Mouse (Mus musculus) small intestine, adult 2 months (tissue): Measurements from ENCODE around the gene Otulin. TPM values are rescaled to one million over a fixed set of nuclear protein-coding genes. Genes with fewer than 3 reads are reported as not detected.

ENCODE experiments used
- H3K27ac ChIP-seq: fragments of 200-500 bp; 2 replicates; pipeline ENCODE4 v1.5.1; 2012; ENCODE audit warnings: low read depth, low read length, control low read depth, inconsistent platforms; ENCODE audit not compliant: insufficient read depth
- H3K27me3 ChIP-seq: fragments of 200-500 bp; 2 replicates; pipeline ENCODE4 v1.6.1; 2012; ENCODE audit warnings: mild to moderate bottlenecking, moderate library complexity, low read length, inconsistent platforms; ENCODE audit not compliant: control insufficient read depth, insufficient read depth
- H3K36me3 ChIP-seq: fragments of 200-500 bp; 2 replicates; pipeline ENCODE4 v1.6.1; 2012; ENCODE audit warnings: mild to moderate bottlenecking, low read length, control low read depth, inconsistent platforms; ENCODE audit not compliant: control insufficient read depth, insufficient read depth
- H3K4me1 ChIP-seq: fragments of 200-500 bp; 2 replicates; pipeline ENCODE4 v1.6.1; 2012; ENCODE audit warnings: low read length, inconsistent platforms, mixed read lengths; ENCODE audit not compliant: control insufficient read depth, insufficient read depth, insufficient read length
- H3K4me3 ChIP-seq: fragments of 200-500 bp; 2 replicates; pipeline ENCODE4 v1.5.1; 2012; ENCODE audit warnings: low read depth, mild to moderate bottlenecking, control low read depth, inconsistent platforms, low read length, moderate library complexity
- CTCF ChIP-seq: fragments of 200-500 bp; IDR thresholded peaks from 2 replicates; pipeline ENCODE4 v1.5.1; 2012; ENCODE audit warnings: low read depth, mild to moderate bottlenecking, control low read depth, inconsistent platforms, low read length, moderate library complexity, mixed read lengths; ENCODE audit not compliant: insufficient replicate concordance, insufficient read length; ENCODE audit errors: extremely low read depth
- POLR2A ChIP-seq: fragments of 200-500 bp; IDR thresholded peaks from 2 replicates; pipeline ENCODE4 v1.6.1; 2012; ENCODE audit warnings: low read depth, mild to moderate bottlenecking, control low read depth, inconsistent platforms, low read length, moderate library complexity
- WGBS: fragments of 180-500 bp; shearing (Covaris S2); methylation state at CpG from one replicate; pipeline ENCODE4 v1.1.7; 2018; 5-methylcytosine and 5-hydroxymethylcytosine counted together
- polyA plus RNA-seq: library from polyadenylated mRNA; depleted of rRNA; stranded (reverse); fragments of >200 nt; gene quantifications from 2 replicates; pipeline ENCODE4 v1.2.3, GENCODE M21; 2012

Otulin gene
- polyA plus RNA-seq, 1 experiment, result 31.8 TPM

DNA sequence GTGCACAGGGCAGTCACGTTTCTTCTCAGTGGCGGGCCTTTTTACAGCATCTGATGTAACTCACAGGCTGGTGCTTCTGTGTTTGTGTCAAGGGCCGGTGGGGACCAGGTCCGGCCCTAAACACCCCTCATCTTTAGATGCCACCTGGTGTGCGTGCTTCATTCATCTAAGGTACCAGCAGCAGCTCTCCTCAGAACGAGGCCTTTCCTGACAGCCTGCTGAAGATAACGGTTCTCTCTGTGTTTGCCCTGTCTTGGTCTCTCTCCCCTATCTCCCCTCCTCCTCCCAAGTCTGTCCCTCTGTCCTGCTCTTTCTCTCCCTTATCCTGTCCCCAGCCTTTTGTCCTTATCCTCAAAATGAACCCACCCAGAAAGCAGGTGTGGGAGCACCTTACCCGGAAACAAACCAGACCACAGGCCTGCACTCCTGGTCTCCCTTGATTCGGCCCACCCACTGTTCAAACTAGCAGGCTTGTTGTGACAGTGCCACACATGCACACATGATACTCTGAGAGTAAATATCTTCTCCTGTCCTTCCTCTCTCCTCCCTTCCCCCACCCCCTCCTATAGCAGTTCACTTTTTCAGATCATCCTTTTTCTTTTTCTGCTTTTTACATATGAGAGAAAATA lies 36.5 kb upstream of the Otulin start:
- Histone ChIP-seq H3K4me3 (no peak overlapping the region), H3K4me1 (peaks cover 5% of the 10 kb centered on the region; the same call in 1 of the 2 replicates), H3K27ac (no peak overlapping the region), H3K27me3 (no peaks in the 10 kb centered on the region), H3K36me3 (no peaks in the 10 kb centered on the region)
- 72% methylated on average over 9 of the region's 9 CpGs for WGBS
- no peak for TF ChIP-seq CTCF
- no peak for TF ChIP-seq POLR2A

GRCm38 (mm10) chr15:27665392-27665911 lies 35.0 kb upstream of the Otulin start:
- Histone ChIP-seq H3K4me3 (peak overlapping the region; percentile 2; the same call in 1 of the 2 replicates), H3K36me3 (no peaks in the 10 kb centered on the region), H3K27me3 (no peaks in the 10 kb centered on the region), H3K27ac (no peak overlapping the region), H3K4me1 (peaks cover 5% of the 10 kb centered on the region; the same call in 1 of the 2 replicates)
- TF ChIP-seq POLR2A (no peak), CTCF (no peak)
- 17% methylated on average over 21 of the region's 21 CpGs for WGBS

DNA sequence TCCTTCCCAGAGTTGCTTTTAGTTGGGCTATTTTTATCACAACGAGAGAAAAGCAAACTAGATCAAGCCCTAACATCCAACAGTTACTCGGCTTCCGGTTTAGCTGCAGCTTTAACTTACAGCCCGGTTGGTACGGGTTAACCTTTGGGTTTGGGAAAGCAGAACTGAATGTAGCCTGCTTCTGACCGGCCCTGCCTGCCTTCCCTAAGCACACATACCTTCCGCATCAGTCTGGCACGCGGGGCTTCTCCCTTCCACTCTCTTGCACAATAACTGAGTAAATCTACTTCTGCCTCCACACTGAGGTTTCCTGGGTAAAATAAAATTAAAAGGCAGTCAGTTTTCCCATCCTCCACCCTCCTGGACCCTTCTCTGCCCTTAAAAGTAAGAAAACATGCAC lies 33.6 kb upstream of the Otulin start:
- 86% methylated on average over 9 of the region's 9 CpGs for WGBS

GRCm38 (mm10) chr15:27662699-27663098 lies 32.2 kb upstream of the Otulin start:
- 17% methylated on average over 1 of the region's 1 CpGs for WGBS

More for the DNA sequence above, 33.6 kb upstream of the Otulin start:
- no peaks in the 10 kb centered on the region for H3K27me3 ChIP-seq
- no peak for TF ChIP-seq POLR2A
- no peak for TF ChIP-seq CTCF
- no peak overlapping the region for H3K4me3 ChIP-seq
- H3K36me3 ChIP-seq, result no peaks in the 10 kb centered on the region
- H3K27ac ChIP-seq, result no peak overlapping the region
- H3K4me1 ChIP-seq, result peaks cover 5% of the 10 kb centered on the region; the same call in 1 of the 2 replicates

DNA sequence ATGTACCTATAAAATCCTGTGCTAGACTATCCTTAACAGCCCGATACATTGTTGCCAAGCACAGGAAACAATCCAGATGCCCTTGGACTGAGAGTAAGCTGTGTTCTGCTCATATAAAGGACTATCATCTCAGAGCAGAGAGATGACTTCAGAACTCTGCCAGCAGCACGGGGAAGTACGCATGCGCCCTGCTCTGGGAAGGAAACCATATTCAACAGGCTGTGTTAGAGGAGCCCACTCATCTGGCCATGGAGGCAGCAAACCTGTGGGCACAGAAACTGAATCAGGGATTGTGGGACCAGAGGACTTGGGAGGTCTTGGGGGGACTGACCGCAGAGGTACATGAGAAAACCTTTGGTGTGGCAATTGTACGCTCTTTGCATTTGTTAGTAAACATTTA lies 31.2 kb upstream of the Otulin start:
- Histone ChIP-seq H3K36me3 (no peaks in the 10 kb centered on the region), H3K4me1 (peaks cover 5% of the 10 kb centered on the region; the same call in 1 of the 2 replicates), H3K27me3 (no peaks in the 10 kb centered on the region), H3K4me3 (no peak overlapping the region), H3K27ac (no peak overlapping the region)
- 88% methylated on average over 6 of the region's 6 CpGs for WGBS
- TF ChIP-seq POLR2A, result no peak
- no peak for TF ChIP-seq CTCF

More at GRCm38 (mm10) chr15:27662699-27663098, 32.2 kb upstream of the Otulin start:
- Histone ChIP-seq H3K4me1 (peaks cover 5% of the 10 kb centered on the region; the same call in 1 of the 2 replicates), H3K27me3 (no peaks in the 10 kb centered on the region), H3K36me3 (no peaks in the 10 kb centered on the region), H3K4me3 (no peak overlapping the region), H3K27ac (no peak overlapping the region)
- TF ChIP-seq CTCF (no peak), POLR2A (no peak)

DNA sequence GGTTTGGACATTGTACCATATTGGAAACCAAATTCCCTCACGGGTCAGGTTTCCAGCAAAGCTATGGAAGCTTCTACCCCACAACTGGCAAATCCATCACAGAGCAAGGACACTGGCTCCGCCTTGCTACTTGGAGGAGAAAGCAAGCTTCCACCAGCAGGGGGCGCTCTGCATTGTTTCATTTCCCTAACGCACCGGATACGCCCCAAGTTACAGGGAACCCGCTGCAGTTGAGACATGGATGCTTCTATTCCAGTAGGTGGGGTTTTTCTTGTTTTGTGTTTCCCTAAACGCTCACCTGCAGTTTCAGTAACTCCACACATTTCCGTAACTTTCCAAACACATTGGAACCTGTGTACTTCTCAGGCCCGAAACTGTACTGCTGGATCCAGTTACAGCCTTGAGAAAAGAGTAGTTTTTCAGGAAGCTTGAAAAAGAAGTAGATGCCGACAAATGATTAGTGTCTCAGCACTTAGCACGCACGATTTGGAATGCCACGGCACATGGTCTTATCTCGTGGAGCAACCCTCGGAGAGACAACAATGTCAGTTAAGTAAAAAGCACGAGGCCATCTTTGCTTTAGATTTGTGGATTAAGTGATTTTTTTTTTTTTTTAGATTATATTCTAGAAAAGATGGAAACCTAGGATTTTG lies 29.2 kb upstream of the Otulin start:
- no peak overlapping the region for H3K4me3 ChIP-seq
- no peaks in the 10 kb centered on the region for H3K36me3 ChIP-seq
- H3K4me1 ChIP-seq, result no peaks in the 10 kb centered on the region
- WGBS, result 31% methylated on average over 17 of the region's 17 CpGs
- H3K27me3 ChIP-seq, result no peaks in the 10 kb centered on the region
- H3K27ac ChIP-seq, result no peak overlapping the region
- peak; percentile 93 for TF ChIP-seq CTCF
- no peak for TF ChIP-seq POLR2A

DNA sequence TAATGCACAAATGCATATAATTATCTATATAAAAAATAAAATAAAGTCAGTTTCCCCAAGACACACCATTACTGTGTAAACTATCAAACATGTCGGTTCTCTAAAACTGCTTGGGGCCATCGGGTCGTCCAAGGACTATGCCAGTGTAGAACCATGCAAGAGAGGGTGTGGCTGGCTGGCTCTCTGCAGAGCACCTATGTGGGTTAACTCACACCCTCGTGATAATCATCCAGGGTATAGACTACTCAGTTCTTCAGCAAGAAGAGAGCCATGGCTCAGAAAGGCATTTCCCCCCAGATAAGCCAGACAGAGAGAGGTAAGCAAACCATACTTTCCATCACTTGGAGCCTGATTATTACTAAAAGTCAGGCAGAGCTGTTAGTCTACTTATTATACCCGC lies 28.6 kb upstream of the Otulin start:
- Histone ChIP-seq H3K36me3 (no peaks in the 10 kb centered on the region), H3K4me3 (no peak overlapping the region), H3K27ac (no peak overlapping the region), H3K4me1 (no peaks in the 10 kb centered on the region), H3K27me3 (no peaks in the 10 kb centered on the region)
- WGBS, result 80% methylated on average over 5 of the region's 5 CpGs
- TF ChIP-seq CTCF, result no peak
- no peak for TF ChIP-seq POLR2A
